In the genomic region with DNA sequence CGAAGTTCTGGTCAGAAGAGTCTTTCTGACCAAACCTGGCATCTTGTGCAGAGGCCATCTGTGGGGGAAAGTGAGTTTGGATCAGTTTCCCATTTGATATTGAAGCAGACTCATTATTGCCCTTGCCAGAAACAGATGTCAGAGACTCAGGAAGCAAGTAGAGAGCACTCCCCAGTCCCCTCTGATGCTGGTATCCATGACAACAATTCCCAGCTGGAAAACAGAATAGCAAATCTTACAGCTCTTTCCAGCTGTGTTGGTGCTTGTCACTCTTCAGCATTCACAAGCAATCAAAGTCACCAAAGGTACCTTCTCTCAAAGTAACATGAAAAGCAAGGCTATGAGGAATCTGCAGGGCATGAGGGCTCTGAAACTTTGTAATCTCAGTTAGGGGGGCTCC, we compare ENCODE assay signal across 15 mouse cellular contexts. TPM values are rescaled to one million over a fixed set of nuclear protein-coding genes. Genes with fewer than 3 reads are reported as not detected.
A peak's percentile ranks its signal among the peaks of the same experiment; 100 is the strongest.
DNase-seq lines count a peak whose midpoint lies in the region; ATAC-seq and TF ChIP-seq lines count a peak whose summit lies in the region.
"Had no signal": no experiment of that assay in that cellular context is flagged by ENCODE, and none has a peak within 500 bp of the region (broad histone marks: within the 10 kb centered on the region; RNA-seq: fewer than 3 reads in every experiment).

No protein-coding gene starts in this region.

- H3K9me3 ChIP-seq in lung, embryonic 14.5 days (ENCODE audit: low read depth, low read length): no peaks in the 10 kb centered on the region
- no peaks in the 10 kb centered on the region for H3K9me3 ChIP-seq in hindbrain, embryonic 13.5 days
- H3K9me3 ChIP-seq in midbrain, embryonic 16.5 days (replicated peaks; ENCODE audit: control insufficient read depth, low read length, poor library complexity, severe bottlenecking): no peaks in the 10 kb centered on the region
- H3K9me3 ChIP-seq: embryonic facial prominence, embryonic 15.5 days; liver, embryonic 15.5 days; megakaryocyte, embryonic 14.5 days had no signal

- 67% methylated on average over 1 of the region's 1 CpGs for WGBS in lung, embryonic 14.5 days
- 56% methylated on average over 1 of the region's 1 CpGs for WGBS in hindbrain, embryonic 13.5 days
- WGBS in midbrain, embryonic 16.5 days: 41% methylated on average over 1 of the region's 1 CpGs

- ATAC-seq in lung, embryonic 14.5 days (ENCODE audit: insufficient read depth): no peak
- no peak for ATAC-seq in hindbrain, embryonic 13.5 days (ENCODE audit: low FRiP score)
- ATAC-seq in midbrain, embryonic 16.5 days: peak; percentile 91
- no peak for ATAC-seq in inflammation-experienced regulatory T-cells, adult 6 months

- H3K4me3 ChIP-seq in lung, embryonic 14.5 days (ENCODE audit: low read depth, low read length): no peak overlapping the region
- no peak overlapping the region for H3K4me3 ChIP-seq in hindbrain, embryonic 13.5 days
- H3K4me3 ChIP-seq in midbrain, embryonic 16.5 days (ENCODE audit: low read depth, low read length): no peak overlapping the region
- H3K4me3 ChIP-seq: embryonic facial prominence, embryonic 15.5 days; layer of hippocampus, adult 2 months; liver, embryonic 15.5 days; megakaryocyte, embryonic 14.5 days had no signal

- TF ChIP-seq CTCF in lung, embryonic 14.5 days (IDR thresholded peaks at IDR 0.05; ENCODE audit: low read depth): no peak

- no peak overlapping the region for H3K27ac ChIP-seq in lung, embryonic 14.5 days (ENCODE audit: low read depth)
- H3K27ac ChIP-seq in hindbrain, embryonic 13.5 days: peak overlapping the region; percentile 45; the same call in 1 of the 2 replicates
- H3K27ac ChIP-seq in midbrain, embryonic 16.5 days (ENCODE audit: low read length): peak overlapping the region; percentile 38; the same call in 1 of the 2 replicates
- H3K27ac ChIP-seq: embryonic facial prominence, embryonic 15.5 days; layer of hippocampus, adult 2 months; liver, embryonic 15.5 days had no signal

- no peak overlapping the region for H3K4me2 ChIP-seq in lung, embryonic 14.5 days
- no peak overlapping the region for H3K4me2 ChIP-seq in hindbrain, embryonic 13.5 days
- H3K4me2 ChIP-seq in midbrain, embryonic 16.5 days (ENCODE audit: low read length): 0 out of 2 replicates have a peak overlapping the region, but pooled peaks have one; percentile 19
- H3K4me2 ChIP-seq: embryonic facial prominence, embryonic 15.5 days; liver, embryonic 15.5 days had no signal

- peak; percentile 11 for DNase-seq in lung, embryonic 14.5 days
- no peak for DNase-seq in lung, postnatal 25 days (ENCODE audit: low spot score)
- peak; percentile 38 for DNase-seq in embryo, embryonic 11 days
- no peak for DNase-seq in adrenal gland, postnatal 25 days
- DNase-seq: adrenal gland, postnatal 14 days; cerebellum, adult 18-20 months; kidney, adult 9 months had no signal

- no peaks in the 10 kb centered on the region for H3K27me3 ChIP-seq in lung, embryonic 14.5 days (ENCODE audit: insufficient read depth, low read length)
- no peaks in the 10 kb centered on the region for H3K27me3 ChIP-seq in hindbrain, embryonic 13.5 days
- no peaks in the 10 kb centered on the region for H3K27me3 ChIP-seq in midbrain, embryonic 16.5 days (ENCODE audit: control insufficient read depth, insufficient read depth, low read depth, low read length)
- H3K27me3 ChIP-seq: CH12.LX; embryonic facial prominence, embryonic 15.5 days; liver, embryonic 15.5 days; megakaryocyte, embryonic 14.5 days had no signal

- H3K36me3 ChIP-seq in lung, embryonic 14.5 days (ENCODE audit: insufficient read depth): no peaks in the 10 kb centered on the region
- peaks cover 31% of the 10 kb centered on the region for H3K36me3 ChIP-seq in hindbrain, embryonic 13.5 days
- peaks cover 6% of the 10 kb centered on the region; the same call in 1 of the 2 replicates for H3K36me3 ChIP-seq in midbrain, embryonic 16.5 days (ENCODE audit: control insufficient read depth, insufficient read depth, low read length)
- H3K36me3 ChIP-seq: embryonic facial prominence, embryonic 15.5 days; liver, embryonic 15.5 days had no signal

- no peak overlapping the region for H3K9ac ChIP-seq in lung, embryonic 14.5 days
- no peak overlapping the region for H3K9ac ChIP-seq in hindbrain, embryonic 13.5 days
- H3K9ac ChIP-seq in midbrain, embryonic 16.5 days (ENCODE audit: low read depth, low read length): no peak overlapping the region
- H3K9ac ChIP-seq: embryonic facial prominence, embryonic 15.5 days; liver, embryonic 15.5 days had no signal

- H3K4me1 ChIP-seq in lung, embryonic 14.5 days (ENCODE audit: insufficient read depth): no peaks in the 10 kb centered on the region
- H3K4me1 ChIP-seq in hindbrain, embryonic 13.5 days (replicated peaks): peaks cover 21% of the 10 kb centered on the region
- peaks cover 9% of the 10 kb centered on the region for H3K4me1 ChIP-seq in midbrain, embryonic 16.5 days (ENCODE audit: control insufficient read depth, insufficient read depth, low read length)
- H3K4me1 ChIP-seq: embryonic facial prominence, embryonic 15.5 days; liver, embryonic 15.5 days; megakaryocyte, embryonic 14.5 days had no signal

RNA-seq across cellular contexts. Expression of gene Rab3c, which starts 20.1 kb away (rescaled TPM):
- 1.7 TPM in 2 replicates for polyA plus RNA-seq in lung, embryonic 14.5 days (2014; fragmentation: Nextera tagmentation; extraction: Ambion mirVana)
- 208 and 212 TPM in 2 replicates for polyA plus RNA-seq in hindbrain, embryonic 13.5 days (2015; fragmentation: Nextera tagmentation; extraction: Ambion mirVana)
- 242 and 262 TPM in 2 replicates for polyA plus RNA-seq in midbrain, embryonic 16.5 days (2015; fragmentation: Nextera tagmentation; extraction: Ambion mirVana)
- total RNA-seq in adrenal gland, postnatal 25 days (2021): 22.6 and 33.2 TPM in 2 replicates
- not detected for polyA plus RNA-seq in inflammation-experienced regulatory T-cells, adult 6 months (2017; shearing (Covaris generic))
- total RNA-seq: CH12.LX had no signal

Comparison
In these comparisons a context has a peak if more than half of its experiments do, and no peak if none do; other contexts are left out.
1. DNase-seq: peak in lung, embryonic 14.5 days (single experiment) and embryo, embryonic 11 days (single experiment); none in lung, postnatal 25 days (single experiment) and adrenal gland, postnatal 25 days (single experiment).
2. RNA of gene Rab3c, which starts 20.1 kb away (polyA plus RNA-seq): 242 to 262 TPM in midbrain, embryonic 16.5 days and 208 to 212 TPM in hindbrain, embryonic 13.5 days; 1.7 TPM in lung, embryonic 14.5 days and not detected in inflammation-experienced regulatory T-cells, adult 6 months; every median in the first group is over 10 times any median in the second.